Mouse (Mus musculus): ENCODE measurements around the gene Galnt7. TPM values are rescaled to one million over a fixed set of nuclear protein-coding genes. Genes with fewer than 3 reads are reported as not detected.

Galnt7 gene
- total RNA-seq, 1 experiment from 2014 or later: 23.0 TPM

DNA sequence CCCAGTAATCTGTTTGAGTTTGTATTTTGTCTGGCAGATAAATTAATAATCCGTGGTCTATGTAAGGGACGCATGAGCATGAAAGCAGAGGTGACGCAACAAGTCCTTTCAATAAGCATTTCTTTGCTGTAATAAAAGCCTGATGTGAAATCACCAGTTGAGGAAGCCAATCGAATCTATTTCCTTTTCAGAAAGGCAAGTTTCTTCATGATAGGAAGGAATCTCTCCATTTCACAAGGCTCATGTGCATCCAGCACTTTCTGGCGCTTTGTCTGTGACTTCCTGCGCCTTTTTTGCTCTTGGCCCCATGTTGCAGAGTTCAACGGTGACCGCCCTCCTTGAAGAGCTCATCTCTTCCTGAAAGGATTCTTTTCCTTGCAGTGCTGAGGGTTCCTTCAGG, 173.1 kb downstream of the Galnt7 start:
- ATAC-seq (replicated peaks; ENCODE audit: insufficient number of reproducible peaks, low FRiP score, low TSS enrichment, poor library complexity, severe bottlenecking): peak; percentile 53; the same call in 1 of the 2 replicates

- ATAC-seq (replicated peaks; ENCODE audit: insufficient number of reproducible peaks, low FRiP score, low TSS enrichment, poor library complexity, severe bottlenecking): 0 out of 2 replicates have a peak, but pooled peaks have one; percentile 22
Measured at GRCm38 (mm10) chr8:57478406-57478805, 174.4 kb downstream of the Galnt7 start.

Other genes with a start within 250 kb of the Galnt7 start
- gene Scrg1, start 197.1 kb downstream of the Galnt7 start, total RNA-seq (2017): not detected in 3 replicates
- gene Sap30, start 165.2 kb downstream of the Galnt7 start, total RNA-seq (2017): 66.6 to 145 TPM (median 139 TPM) in 3 replicates
- 134 to 175 TPM (median 154 TPM) in 3 replicates for gene Hmgb2, start 141.1 kb downstream of the Galnt7 start, total RNA-seq (2017)